Mouse (Mus musculus): ENCODE results near the gene Gm5726.
"Not testable (repeated sequence)": the region's sequence is repeated elsewhere in the genome, so short reads cannot be mapped to it uniquely, and the experiment has no call there.

The Gm5726 gene

DNA sequence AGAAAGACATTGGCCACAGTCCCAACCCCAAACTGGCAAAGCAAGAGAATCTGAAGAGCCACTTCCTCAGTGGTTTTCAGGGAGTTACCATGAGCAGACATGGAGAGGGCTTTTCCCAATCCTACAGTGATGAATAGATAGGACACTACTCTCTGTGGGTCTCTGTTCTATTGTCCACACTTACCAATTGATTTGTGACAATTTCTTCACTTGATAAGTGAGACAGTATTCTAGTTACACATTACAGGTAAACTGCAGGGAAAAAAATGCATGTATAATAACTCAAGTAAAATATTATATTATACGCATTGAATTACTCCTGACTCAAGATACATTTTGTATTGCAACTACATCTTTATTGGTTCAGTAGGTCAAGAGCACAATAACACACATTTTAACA is at the start of gene Gm5726:
TSS of gene Gm5726 (minus strand) at position 101 of the 400 bp plus-strand sequence.
- not testable (repeated sequence) for DNase-seq

DNA sequence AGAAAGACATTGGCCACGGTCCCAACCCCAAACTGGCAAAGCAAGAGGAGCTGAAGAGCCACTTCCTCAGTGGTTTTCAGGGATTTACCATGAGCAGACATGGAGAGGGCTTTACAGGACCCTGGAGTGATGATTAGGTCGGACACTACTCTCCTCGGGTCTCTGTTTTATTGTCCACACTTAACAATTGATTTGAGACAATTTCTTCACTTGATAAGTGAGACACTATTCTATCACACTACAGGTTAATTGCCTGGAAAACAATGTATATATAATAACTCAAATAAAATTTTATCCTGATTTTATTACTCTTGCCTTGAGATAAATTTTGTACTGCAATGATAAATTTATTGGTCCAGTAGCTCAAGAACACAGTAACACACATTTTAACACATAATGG is 30.6 kb upstream of the Gm5726 start, which contains the start of gene Gm4141:
TSS of gene Gm4141 (minus strand) at position 101 of the 400 bp plus-strand sequence.
- not testable (repeated sequence) for DNase-seq

DNA sequence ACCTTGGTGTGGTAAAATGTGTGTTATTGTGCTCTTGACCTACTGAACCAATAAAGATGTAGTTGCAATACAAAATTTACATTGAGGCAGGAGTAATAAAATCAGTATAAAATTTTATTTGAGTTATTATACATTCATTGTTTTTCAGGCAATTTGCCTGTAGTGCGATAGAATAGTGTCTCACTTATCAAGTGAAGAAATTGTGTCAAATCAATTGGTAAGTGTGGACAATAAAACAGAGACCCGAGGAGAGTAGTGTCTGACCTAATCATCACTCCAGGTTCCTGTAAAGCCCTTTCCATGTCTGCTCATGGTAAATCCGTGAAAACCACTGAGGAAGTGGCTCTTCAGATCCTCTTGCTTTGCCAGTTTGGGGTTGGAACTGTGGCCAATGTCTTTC is 12.0 kb downstream of the Gm5726 start, which contains the start of gene Vmn1r104:
TSS of gene Vmn1r104 (plus strand) at position 301 of the 400 bp plus-strand sequence.
- DNase-seq: not testable (repeated sequence)

DNA sequence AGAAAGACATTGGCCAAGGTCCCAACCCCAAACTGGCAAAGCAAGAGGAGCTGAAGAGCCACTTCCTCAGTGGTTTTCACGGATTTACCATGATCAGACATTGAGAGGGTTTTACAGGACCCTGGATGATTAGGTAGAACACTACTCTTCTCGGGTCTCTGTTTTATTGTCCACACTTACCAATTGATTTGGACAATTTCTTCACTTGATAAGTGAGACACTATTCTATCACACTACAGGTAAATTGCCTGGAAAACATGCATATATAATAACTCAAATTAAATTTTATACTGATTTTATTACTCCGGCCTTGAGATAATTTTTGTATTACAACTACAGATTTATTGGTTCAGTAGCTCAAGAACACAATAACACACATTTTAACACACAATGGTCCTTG is 35.1 kb downstream of the Gm5726 start, which contains the start of gene Vmn1r103:
TSS of gene Vmn1r103 (minus strand) at position 101 of the 400 bp plus-strand sequence.
- not testable (repeated sequence) for DNase-seq

Measured in thymus, postnatal 36 days (tissue).